18 mouse cellular contexts compared by ENCODE assay signal in the genomic region with DNA sequence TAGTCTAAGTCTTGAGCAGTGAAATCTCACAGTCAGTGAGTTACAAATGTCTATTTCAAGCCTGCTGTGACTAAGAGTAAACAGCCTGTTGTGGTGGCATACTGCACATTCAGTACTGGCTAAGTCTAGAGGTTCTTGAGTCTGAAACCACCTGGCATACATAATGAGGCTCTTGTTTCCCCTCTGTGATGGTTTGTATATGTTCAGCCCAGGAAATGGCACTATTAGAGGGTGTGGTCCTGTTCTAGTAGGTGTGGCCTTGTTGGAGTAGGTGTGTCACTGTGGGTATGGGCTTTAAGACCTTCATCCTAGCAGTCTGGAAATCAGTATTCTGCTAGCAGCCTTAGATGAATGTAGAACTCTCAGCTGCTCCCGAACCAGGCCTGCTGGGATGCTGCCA.
A peak's percentile ranks its signal among the peaks of the same experiment; 100 is the strongest.
DNase-seq lines count a peak whose midpoint lies in the region; ATAC-seq and TF ChIP-seq lines count a peak whose summit lies in the region.
"Had no signal": no experiment of that assay in that cellular context is flagged by ENCODE, and none has a peak within 500 bp of the region (broad histone marks: within the 10 kb centered on the region; RNA-seq: fewer than 3 reads in every experiment).

No protein-coding gene starts in this region.

- WGBS in forebrain, embryonic 13.5 days = 63% methylated on average over 1 of the region's 1 CpGs
- WGBS in limb, embryonic 10.5 days = 90% methylated on average over 1 of the region's 1 CpGs

- no peak for ATAC-seq in forebrain, embryonic 13.5 days
- ATAC-seq: forebrain, embryonic 16.5 days had no signal

- no peaks in the 10 kb centered on the region for H3K4me1 ChIP-seq in ES-E14 (ENCODE audit: control insufficient read depth in 2 of 2, insufficient read depth in 2 of 2, low read length in 2 of 2, poor library complexity in 1 of 2)
- H3K4me1 ChIP-seq in forebrain, embryonic 13.5 days = no peaks in the 10 kb centered on the region
- H3K4me1 ChIP-seq in limb, embryonic 10.5 days = no peaks in the 10 kb centered on the region
- H3K4me1 ChIP-seq: embryonic facial prominence, embryonic 15.5 days; neural tube, embryonic 13.5 days had no signal

- in situ Hi-C loops in ES-E14 (cut with MboI; ENCODE audit: low sequenced_read_pairs in 2 of 2, unreplicated experiment in 2 of 2) = no loop called here

- H3K9ac ChIP-seq in ES-E14 (ENCODE audit: insufficient read depth, low read depth, low read length, poor library complexity, severe bottlenecking) = no peak overlapping the region
- H3K9ac ChIP-seq in forebrain, embryonic 13.5 days = no peak overlapping the region
- H3K9ac ChIP-seq: embryonic facial prominence, embryonic 15.5 days; neural tube, embryonic 13.5 days had no signal

- no peaks in the 10 kb centered on the region for H3K9me3 ChIP-seq in ES-E14 (ENCODE audit: control insufficient read depth, insufficient read depth, low read depth, low read length)
- H3K9me3 ChIP-seq in forebrain, embryonic 13.5 days (replicated peaks) = no peaks in the 10 kb centered on the region
- no peaks in the 10 kb centered on the region for H3K9me3 ChIP-seq in limb, embryonic 10.5 days (replicated peaks)
- H3K9me3 ChIP-seq: embryonic facial prominence, embryonic 15.5 days; neural tube, embryonic 13.5 days had no signal

- no peaks in the 10 kb centered on the region for H3K27me3 ChIP-seq in forebrain, embryonic 13.5 days
- no peaks in the 10 kb centered on the region for H3K27me3 ChIP-seq in limb, embryonic 10.5 days (ENCODE audit: low read depth, poor library complexity, severe bottlenecking)
- H3K27me3 ChIP-seq: embryonic facial prominence, embryonic 15.5 days; neural tube, embryonic 13.5 days had no signal

- H3K4me3 ChIP-seq in ES-E14 (ENCODE audit: insufficient read depth in 1 of 2, low read depth in 1 of 2, low read length in 2 of 2, poor library complexity in 1 of 2, severe bottlenecking in 1 of 2) = no peak overlapping the region
- no peak overlapping the region for H3K4me3 ChIP-seq in forebrain, embryonic 13.5 days
- no peak overlapping the region for H3K4me3 ChIP-seq in limb, embryonic 10.5 days
- H3K4me3 ChIP-seq: embryonic facial prominence, embryonic 15.5 days; neural tube, embryonic 13.5 days had no signal

- DNase-seq in right cerebral cortex, postnatal 10 days (ENCODE audit: low spot score in 2 of 2) = peak; percentile 26 to 37
- DNase-seq in right cerebral cortex, postnatal 14 days = no peak
- DNase-seq in ES-E14 (ENCODE audit: low read depth, low spot score) = peak; percentile 26
- peak; percentile 46 for DNase-seq in induced T-regulatory cell, adult 2 months (ENCODE audit: low read depth)
- no peak for DNase-seq in kidney, adult 18-20 months
- DNase-seq in limb, embryonic 10.5 days (ENCODE audit: low spot score) = no peak
- DNase-seq: adrenal gland, postnatal 14 days; gastrocnemius, postnatal 14 days; heart, postnatal 4 days; kidney, postnatal 36 days; midbrain, embryonic 14.5 days; right cerebral cortex, postnatal 25 days; thymus, postnatal 4 days had no signal

- no peak overlapping the region for H3K27ac ChIP-seq in ES-E14 (ENCODE audit: insufficient read depth, low read depth, low read length, poor library complexity, severe bottlenecking)
- H3K27ac ChIP-seq in forebrain, embryonic 13.5 days = no peak overlapping the region
- H3K27ac ChIP-seq in limb, embryonic 10.5 days = no peak overlapping the region
- H3K27ac ChIP-seq: embryonic facial prominence, embryonic 15.5 days; neural tube, embryonic 13.5 days had no signal

- no peak overlapping the region for H3K4me2 ChIP-seq in forebrain, embryonic 13.5 days
- H3K4me2 ChIP-seq: embryonic facial prominence, embryonic 15.5 days; heart, embryonic 11.5 days; neural tube, embryonic 13.5 days had no signal

- no peaks in the 10 kb centered on the region for H3K36me3 ChIP-seq in ES-E14 (ENCODE audit: control insufficient read depth, insufficient read depth, low read length, poor library complexity, severe bottlenecking)
- peaks cover 7% of the 10 kb centered on the region; the same call in 1 of the 2 replicates for H3K36me3 ChIP-seq in forebrain, embryonic 13.5 days (ENCODE audit: poor library complexity, severe bottlenecking)
- peaks cover 20% of the 10 kb centered on the region for H3K36me3 ChIP-seq in limb, embryonic 10.5 days
- H3K36me3 ChIP-seq: embryonic facial prominence, embryonic 15.5 days had no signal

TF ChIP-seq in ES-E14, 5 proteins besides CTCF, POLR2A, EP300 and RAD21:
- TF ChIP-seq MAFK (IDR thresholded peaks at IDR 0.05; ENCODE audit: insufficient read depth, low read depth, low read length) (no peak), HCFC1 (IDR thresholded peaks at IDR 0.05; ENCODE audit: borderline replicate concordance, insufficient read depth, low read length) (no peak), ZC3H11A (IDR thresholded peaks at IDR 0.05; ENCODE audit: borderline replicate concordance, low read depth, low read length) (no peak), ZNF384 (IDR thresholded peaks at IDR 0.05; ENCODE audit: low read depth, low read length) (no peak), CHD2 (IDR thresholded peaks at IDR 0.05; ENCODE audit: low read depth, low read length) (no peak)

Comparison
In these comparisons a context has a peak if more than half of its experiments do, and no peak if none do; other contexts are left out.
1. DNase-seq: peak in right cerebral cortex, postnatal 10 days (2 of 2), ES-E14 (single experiment) and induced T-regulatory cell, adult 2 months (single experiment); none in right cerebral cortex, postnatal 14 days (single experiment), kidney, adult 18-20 months (single experiment) and limb, embryonic 10.5 days (single experiment).